Mouse (Mus musculus) left cerebral cortex, adult 18-20 months (tissue): Measurements from ENCODE around the gene Hsd17b7. TPM values are rescaled to one million over a fixed set of nuclear protein-coding genes. Genes with fewer than 3 reads are reported as not detected.

Experiments
- total RNA-seq, 2 experiments: library from RNA; stranded (reverse); gene quantifications; 2 replicates each; pipeline ENCODE4 v1.2.3; 2021

Gene Hsd17b7
- total RNA-seq, 2 experiments from 2014 or later = 14.4 to 17.4 TPM

Other genes with a start within 250 kb of the Hsd17b7 start
- 100 to 1,000 TPM; 364 to 379 TPM for gene Rgs4, start 221.6 kb downstream of the Hsd17b7 start, total RNA-seq
- gene Ccdc190, start 40.6 kb downstream of the Hsd17b7 start, total RNA-seq = 10 to 100 TPM; 16.8 to 20.0 TPM
- gene Ddr2, start 141.5 kb upstream of the Hsd17b7 start, total RNA-seq = 1 to 10 TPM; 7.0 to 7.2 TPM
- gene Uap1, start 205.7 kb upstream of the Hsd17b7 start, total RNA-seq = 10 to 100 TPM; 60.6 to 69.4 TPM
- gene Uhmk1, start 246.2 kb upstream of the Hsd17b7 start, total RNA-seq = 100 to 1,000 TPM; 139 to 148 TPM